Mouse (Mus musculus) spleen, postnatal 4 days (tissue): ENCODE measurements around the gene Cd93.

Source experiments
- DNase-seq, 2 experiments: peaks; one replicate each; pipeline ENCODE4 v3.0.0; 2022; ENCODE audit warnings: low spot score in 2 of 2

The Cd93 gene

GRCm38 (mm10) chr2:148443249-148443958, at the start of gene Cd93:
TSS of gene Cd93 (minus strand) at chr2:148443563.
- peak; percentile 39 to 66 for DNase-seq

DNA sequence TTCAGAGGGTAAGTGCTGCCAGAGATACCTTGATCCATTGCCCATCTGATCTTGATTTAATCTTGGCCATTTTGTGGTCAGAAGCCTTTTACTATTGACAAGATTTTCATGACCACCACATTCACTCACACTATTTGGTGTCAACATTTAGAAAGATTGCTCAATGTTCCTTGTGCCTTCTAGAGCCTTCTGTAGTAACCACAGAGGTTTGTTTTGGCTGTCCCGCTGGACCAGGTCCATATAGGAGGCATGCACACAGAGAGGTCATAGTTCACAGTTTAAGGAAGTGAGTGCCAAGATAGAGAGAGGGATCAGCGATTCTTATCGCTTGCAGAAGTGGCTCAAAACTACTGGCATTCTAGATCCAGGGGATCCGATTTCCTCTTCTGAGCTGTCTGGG, 48.7 kb upstream of the Cd93 start:
- no peak for DNase-seq

DNA sequence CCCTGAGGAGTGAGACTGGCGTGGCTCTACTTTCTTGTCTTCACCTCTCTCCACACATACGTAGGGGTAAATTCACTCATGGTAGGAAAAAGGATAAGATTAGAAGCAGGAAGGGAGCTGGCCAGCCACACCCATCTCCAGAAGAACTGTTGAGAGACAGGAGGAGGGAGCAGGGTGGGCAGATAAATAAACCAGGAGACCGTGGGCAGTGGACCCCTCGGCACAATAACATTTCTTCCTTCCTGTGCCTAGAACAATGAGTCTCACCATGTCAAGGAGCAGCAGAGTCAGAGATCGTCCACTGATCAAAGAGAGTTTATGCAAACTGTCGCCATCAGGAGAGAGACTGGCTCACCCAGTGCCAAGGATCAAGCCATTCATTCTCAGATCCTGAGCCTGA, 46.8 kb upstream of the Cd93 start:
- no peak for DNase-seq

GRCm38 (mm10) chr2:148488885-148489284, 45.5 kb upstream of the Cd93 start:
- DNase-seq: no peak

GRCm38 (mm10) chr2:148485576-148485975, 42.2 kb upstream of the Cd93 start:
- no peak for DNase-seq

DNA sequence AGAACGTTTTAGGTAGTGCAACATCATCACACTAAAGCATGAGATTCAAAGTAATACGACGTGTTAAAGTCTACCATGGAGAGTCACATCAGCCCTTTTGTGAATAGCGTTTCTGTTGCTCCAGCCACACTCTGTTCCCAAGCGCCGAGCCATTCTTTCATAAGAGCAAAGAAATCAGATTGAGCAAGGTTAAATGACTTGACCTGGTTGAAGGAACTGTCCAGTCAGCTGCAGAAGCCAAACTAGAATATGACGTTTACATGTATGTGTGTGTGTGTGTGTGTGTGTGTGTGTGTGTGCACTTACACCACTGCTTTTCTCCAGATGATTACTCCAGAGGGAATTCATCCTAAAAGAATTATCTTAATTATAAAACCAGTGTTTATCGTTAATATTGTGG, 37.0 kb upstream of the Cd93 start:
- no peak for DNase-seq

- DNase-seq: no peak
Measured at GRCm38 (mm10) chr2:148478141-148478701, 34.9 kb upstream of the Cd93 start.

DNA sequence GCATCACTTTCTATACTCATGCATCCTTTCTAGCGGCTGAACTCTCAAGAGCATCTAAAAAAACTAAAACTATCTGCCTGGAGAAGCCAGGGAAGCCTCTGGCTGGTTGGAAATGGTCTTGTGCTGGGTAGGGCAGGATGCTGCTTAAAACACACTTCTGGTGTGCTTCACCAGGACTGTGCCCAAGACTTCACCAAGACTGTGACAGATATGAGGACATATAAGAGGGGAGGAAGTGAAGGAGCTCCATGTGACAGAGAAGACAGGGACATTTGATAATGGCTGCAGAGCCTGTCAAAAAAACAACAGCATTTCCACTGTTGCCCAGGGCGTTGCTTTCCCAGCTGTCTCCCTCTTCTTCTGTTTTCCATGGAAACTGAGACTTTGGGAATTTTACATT, 34.0 kb upstream of the Cd93 start:
- DNase-seq: no peak

DNA sequence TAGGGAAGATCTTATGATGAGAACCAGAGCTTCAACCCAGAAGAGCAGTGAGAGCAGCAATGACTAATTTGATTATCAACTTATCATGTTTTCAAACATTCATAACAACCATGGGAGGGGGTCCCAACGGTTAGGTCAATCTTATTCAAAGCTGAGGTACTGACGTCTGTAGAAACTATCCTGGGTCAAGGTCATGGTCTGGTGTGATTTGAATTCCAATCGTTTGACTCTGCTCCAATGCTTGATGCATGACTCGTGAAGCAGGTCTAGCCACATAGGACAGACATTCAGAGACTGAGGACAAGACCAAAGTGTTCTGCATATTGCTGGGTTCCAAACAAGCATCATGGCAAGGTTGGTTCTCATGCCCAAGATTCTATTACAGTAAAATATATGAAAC, 33.2 kb upstream of the Cd93 start:
- DNase-seq: no peak

- DNase-seq: no peak
Measured at GRCm38 (mm10) chr2:148475879-148476495, 32.6 kb upstream of the Cd93 start.

DNA sequence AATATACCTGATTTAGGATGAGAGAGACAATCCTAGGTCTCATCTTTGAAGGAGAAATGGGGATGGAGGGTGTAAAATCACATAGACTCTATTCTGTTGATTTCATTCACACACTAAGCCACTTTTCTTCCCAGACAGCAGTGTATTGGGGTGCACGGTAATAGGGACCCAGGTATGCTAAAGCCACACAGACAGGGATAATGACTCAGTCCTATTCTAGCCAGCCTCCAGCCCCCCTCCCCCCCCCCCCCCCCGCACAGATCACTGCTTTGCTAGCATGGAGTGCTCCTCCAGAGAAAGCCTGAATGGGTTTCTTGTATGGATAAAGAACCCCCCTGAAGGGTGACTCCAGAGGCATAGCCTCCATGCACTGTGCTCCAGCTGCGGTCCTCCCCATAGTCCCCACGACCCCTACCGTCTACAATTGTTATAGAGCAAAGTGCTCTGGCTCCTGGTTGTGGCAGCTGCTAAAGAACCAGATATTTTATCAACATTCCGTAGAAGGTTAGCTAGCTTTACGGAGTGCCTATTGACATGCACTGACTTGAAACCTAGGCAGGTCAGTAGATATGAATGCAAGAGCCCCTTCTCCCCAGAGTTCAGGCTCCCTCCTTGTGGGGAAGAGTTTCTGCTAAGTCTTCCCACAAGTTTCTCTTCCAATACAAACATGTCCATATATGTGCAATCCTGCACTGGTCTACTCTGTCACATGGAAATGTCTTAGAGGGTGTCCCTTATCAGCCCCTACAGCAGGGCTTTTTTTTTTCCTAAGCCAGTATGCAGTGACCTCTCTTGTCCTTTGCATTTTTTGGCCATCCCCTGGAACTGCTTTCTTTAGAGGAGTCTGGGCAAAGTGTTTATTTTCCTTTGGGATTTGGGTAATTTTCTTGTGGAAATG, 26.2 kb upstream of the Cd93 start:
- DNase-seq: no peak

- no peak for DNase-seq
Measured at GRCm38 (mm10) chr2:148467921-148468440, 24.6 kb upstream of the Cd93 start.

DNA sequence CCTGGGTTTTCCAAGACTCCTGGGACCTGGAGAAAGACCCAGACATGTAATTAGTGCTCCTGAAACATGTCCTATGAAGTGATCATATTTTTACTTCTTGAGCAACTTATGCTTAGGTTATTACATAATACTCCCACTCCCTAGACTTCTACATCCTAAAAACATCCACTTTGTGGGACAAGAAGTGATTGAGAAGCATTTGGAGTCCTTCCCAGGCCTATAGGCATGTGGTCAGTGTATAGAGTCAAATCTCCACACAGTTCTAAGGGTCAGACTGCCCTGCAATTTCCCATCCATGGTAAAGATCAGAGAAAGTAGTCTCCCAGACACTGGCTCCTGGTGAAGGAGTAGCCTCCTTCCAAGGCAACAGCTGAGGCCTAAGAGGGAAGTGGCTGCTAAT, 12.0 kb upstream of the Cd93 start:
- no peak for DNase-seq

- no peak for DNase-seq
Measured at GRCm38 (mm10) chr2:148454014-148454542, 10.7 kb upstream of the Cd93 start.

DNA sequence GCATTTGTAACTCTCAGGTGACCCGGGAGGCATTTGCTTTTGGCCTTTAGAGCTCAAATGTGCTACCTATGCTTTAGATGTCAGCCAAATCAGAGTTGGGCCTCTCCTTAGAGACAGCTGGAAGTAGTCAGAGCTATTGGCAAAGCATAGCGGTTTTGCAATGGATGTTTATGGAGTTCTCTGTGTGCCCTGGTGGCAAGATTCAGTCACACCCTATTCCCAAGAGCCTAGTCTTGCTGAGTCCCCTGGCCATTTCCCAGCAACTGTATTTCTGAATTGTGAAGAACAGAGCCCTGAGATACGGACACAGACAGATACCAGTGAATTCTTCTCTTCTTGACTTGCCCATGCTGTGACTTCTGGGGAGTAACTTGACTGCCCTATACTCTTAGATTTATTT, 9.7 kb upstream of the Cd93 start:
- no peak for DNase-seq

DNA sequence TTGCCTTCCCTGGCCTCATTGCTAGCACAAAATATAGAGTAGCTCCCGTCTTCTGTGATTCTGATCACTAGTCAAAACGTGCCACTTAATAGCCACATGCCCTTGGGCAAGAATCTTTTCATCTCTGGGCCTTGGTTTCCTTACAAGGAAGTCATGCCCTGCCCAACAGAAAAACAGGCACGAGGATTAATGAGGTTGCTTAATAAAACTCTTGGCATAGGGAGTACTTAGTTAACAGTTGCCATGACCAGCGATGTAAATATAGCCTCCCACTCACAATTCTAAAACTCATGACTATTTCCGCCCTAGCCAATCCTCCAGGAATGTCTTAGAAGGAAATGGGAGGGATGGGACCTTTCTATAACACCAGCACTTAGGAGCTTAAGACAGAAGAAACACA, 8.1 kb upstream of the Cd93 start:
- DNase-seq: no peak

- no peak for DNase-seq
Measured at GRCm38 (mm10) chr2:148450616-148451015, 7.3 kb upstream of the Cd93 start.

- DNase-seq: no peak
Measured at GRCm38 (mm10) chr2:148449659-148450058, 6.3 kb upstream of the Cd93 start.

- DNase-seq: no peak
Measured at GRCm38 (mm10) chr2:148446446-148446845, 3.1 kb upstream of the Cd93 start.

- no peak for DNase-seq
Measured at GRCm38 (mm10) chr2:148445616-148446015, 2.3 kb upstream of the Cd93 start.

DNA sequence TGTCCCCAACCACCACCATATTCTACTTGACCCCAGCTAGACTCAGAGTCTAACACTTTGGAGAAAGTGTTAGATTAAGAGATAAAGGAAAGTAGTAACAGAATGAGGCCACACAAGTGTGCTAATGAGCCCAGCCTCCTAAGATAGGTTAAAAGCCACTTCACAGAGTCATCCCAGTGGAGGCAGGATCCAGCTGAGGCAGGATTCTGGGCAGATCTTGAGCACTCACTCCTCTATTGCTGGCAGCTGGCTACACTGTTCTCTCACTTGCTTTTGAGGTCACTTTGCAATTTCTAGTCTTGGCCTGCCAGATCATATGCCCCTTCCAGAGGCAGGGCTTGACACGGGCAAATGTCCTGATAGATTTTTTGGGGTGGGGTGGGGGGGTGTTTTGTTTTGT, 1.1 kb upstream of the Cd93 start:
- no peak for DNase-seq

DNA sequence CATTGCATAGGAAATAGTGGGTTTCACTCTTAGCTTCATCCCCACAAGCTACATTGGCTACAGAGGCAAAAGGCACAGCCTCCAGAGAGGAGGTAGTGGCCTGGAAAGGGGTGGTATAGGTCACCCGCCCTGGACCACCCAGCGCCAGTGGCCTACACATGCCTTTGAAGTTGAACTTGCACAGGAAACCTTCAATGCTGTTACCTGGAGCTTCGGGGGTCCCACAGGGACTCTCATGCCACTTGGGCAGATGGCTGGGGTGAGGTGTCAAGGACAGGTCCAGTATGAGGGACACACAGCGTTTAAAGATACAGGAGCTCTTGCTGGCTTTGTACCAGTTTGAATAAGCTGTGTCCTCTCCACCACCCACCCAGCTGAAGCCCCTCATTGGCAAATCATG, 653 bp downstream of the Cd93 start:
- DNase-seq: peak in 1 of 2 experiments; percentile 62
